Mouse (Mus musculus) frontal cortex, adult 2 months (tissue): ENCODE data around the gene Ptbp3. TPM values are rescaled to one million over a fixed set of nuclear protein-coding genes. Genes with fewer than 3 reads are reported as not detected.

ENCODE experiments used
- DNase-seq, 2 experiments: peaks; one replicate each; pipeline ENCODE4 v3.0.0; 2022; ENCODE audit warnings: low spot score in 1 of 2; ENCODE audit errors: extremely low spot score in 1 of 2
- polyA plus RNA-seq: library from polyadenylated mRNA; depleted of rRNA; stranded (reverse); fragments of >200 nt; gene quantifications from 2 replicates; pipeline ENCODE4 v1.2.3, GENCODE M21; 2012; rRNA removed

Gene Ptbp3
- polyA plus RNA-seq, 1 experiment: 11.4 TPM

- no peak for DNase-seq
These were observed 105.1 kb downstream of the Ptbp3 start for GRCm38 (mm10) chr4:59444085-59444484.

- DNase-seq: no peak
These were observed 107.9 kb downstream of the Ptbp3 start for GRCm38 (mm10) chr4:59441265-59441664.

DNA sequence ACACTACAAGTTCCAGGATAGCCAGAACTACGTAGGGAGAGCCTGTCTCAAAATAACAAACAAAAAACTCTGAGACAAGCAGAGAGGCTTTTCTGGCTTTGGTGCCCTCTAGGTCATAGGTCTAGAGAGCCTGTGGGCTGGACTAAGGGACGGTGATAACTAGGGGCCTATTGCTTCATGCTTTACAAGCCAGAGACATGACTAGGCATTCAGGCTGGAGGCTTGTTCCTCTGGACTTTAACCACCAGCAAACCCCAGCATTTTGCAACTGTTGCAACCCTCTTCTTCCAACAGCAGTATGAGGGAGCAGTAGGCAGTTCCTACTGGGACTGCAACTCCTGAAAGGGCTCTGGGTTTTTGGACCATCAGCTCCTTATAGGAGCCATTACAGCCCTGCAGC is 109.2 kb downstream of the Ptbp3 start:
- no peak for DNase-seq

DNA sequence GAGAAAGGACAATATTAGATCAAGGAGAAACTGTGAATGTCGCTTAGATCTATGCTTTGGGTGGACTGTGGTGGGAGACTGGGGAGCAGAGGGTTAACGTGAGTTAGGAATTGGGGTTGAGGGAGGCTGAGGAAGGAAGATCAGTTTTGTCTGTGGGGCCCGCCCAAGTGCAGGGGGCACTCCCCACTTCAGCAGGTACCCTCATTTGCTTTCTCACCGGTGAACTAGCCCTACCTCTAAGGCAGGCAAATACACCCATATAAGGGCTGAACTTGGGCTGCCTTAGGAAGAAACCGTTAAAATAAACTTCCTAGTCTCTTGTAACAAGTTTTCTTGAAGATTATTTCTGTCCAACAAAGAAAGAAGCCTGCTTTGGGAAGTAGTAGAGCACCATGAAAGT is 110.1 kb downstream of the Ptbp3 start:
- no peak for DNase-seq

- DNase-seq: peak; percentile 5 to 70
These were observed 110.9 kb downstream of the Ptbp3 start, which contains the start of gene Susd1 for GRCm38 (mm10) chr4:59437990-59438854. Gene Susd1, minus strand, starts transcription at chr4:59438633.

DNA sequence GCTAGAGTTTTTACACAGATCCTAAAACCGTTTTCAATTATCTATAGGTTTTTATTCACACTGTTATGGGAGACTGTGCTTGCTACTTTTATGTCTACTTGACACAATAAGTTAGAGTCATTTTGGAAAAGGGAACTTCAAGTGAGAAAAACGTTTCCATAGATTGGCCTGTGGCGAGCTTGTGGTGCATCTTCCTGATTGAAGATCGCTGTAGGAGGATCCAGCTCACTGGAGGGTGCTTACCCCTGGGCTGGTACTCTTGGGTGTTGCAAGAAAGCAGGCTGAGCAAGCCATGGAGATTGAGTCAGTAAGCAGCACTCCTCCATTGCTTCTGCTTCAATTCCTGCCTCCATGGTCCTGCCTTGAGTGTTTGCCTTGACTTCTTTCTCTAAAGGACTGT is 113.2 kb downstream of the Ptbp3 start:
- no peak for DNase-seq

GRCm38 (mm10) chr4:59434039-59434438 is 115.1 kb downstream of the Ptbp3 start:
- no peak for DNase-seq

DNA sequence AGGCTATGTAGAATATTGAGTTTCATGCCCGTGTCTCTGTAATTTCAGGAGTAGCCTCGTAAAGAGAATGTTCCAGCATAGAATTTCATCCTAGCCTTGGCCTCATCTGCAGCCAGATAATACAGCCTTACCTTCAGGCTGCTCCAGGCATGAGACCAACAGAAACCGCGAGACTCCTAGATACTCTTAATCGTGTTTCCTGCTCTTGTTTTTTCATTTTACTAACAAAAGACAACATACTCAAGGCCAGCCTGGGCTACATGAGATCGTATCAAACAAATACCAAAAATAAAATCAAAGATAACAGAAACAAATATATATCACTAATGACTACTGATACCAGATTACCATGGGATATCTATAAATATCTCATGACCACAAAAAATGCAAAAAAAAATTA is 120.0 kb downstream of the Ptbp3 start:
- DNase-seq: no peak

- no peak for DNase-seq
These were observed 122.7 kb downstream of the Ptbp3 start for GRCm38 (mm10) chr4:59426429-59426828.

- no peak for DNase-seq
These were observed 126.4 kb downstream of the Ptbp3 start for GRCm38 (mm10) chr4:59422808-59423207.

GRCm38 (mm10) chr4:59422025-59422783 is 127.0 kb downstream of the Ptbp3 start:
- DNase-seq: no peak

Other genes starting within 250 kb of the Ptbp3 start
- 13.9 and 14.4 TPM in 2 replicates for gene Susd1, start 110.7 kb downstream of the Ptbp3 start, polyA plus RNA-seq
- 38.1 and 41.5 TPM in 2 replicates for gene Hsdl2, start 32.2 kb upstream of the Ptbp3 start, polyA plus RNA-seq
- gene E130308A19Rik, start 76.8 kb upstream of the Ptbp3 start, polyA plus RNA-seq: 8.5 and 9.9 TPM in 2 replicates